ENCODE assay signal across 21 mouse cellular contexts in genomic region chr11:82949036-82949435, GRCm38 (mm10). TPM values are rescaled to one million over a fixed set of nuclear protein-coding genes. Genes with fewer than 3 reads are reported as not detected.
DNase-seq lines count a peak whose midpoint lies in the region; ATAC-seq and TF ChIP-seq lines count a peak whose summit lies in the region.
"Had no signal": no experiment of that assay in that cellular context is flagged by ENCODE, and none has a peak within 500 bp of the region (broad histone marks: within the 10 kb centered on the region; RNA-seq: fewer than 3 reads in every experiment).

No protein-coding gene starts in this region.

- DNase-seq in heart, adult 11 months = peak; percentile 97
- peak; percentile 85 for DNase-seq in kidney, adult 2 months
- DNase-seq in kidney, postnatal 36 days = peak; percentile 41 to 77
- peak; percentile 74 for DNase-seq in lung, postnatal 36 days
- no peak for DNase-seq in left cerebral cortex, adult 11 months (ENCODE audit: low spot score)
- DNase-seq: adrenal gland, adult 2 months; cerebellum, adult 11 months; cerebellum, postnatal 36 days; gastrocnemius, postnatal 36 days; layer of hippocampus, postnatal 36 days; liver, embryonic 13.5 days; midbrain, embryonic 14.5 days; thymus, adult 18-20 months had no signal

- TF ChIP-seq CTCF in kidney, adult 2 months (conservative IDR thresholded peaks at IDR 0.05; ENCODE audit: insufficient read depth, insufficient read length, low read depth, low read length) = no peak

- H3K27me3 ChIP-seq in heart, embryonic 12.5 days (replicated peaks) = peaks cover 18% of the 10 kb centered on the region; the same call in 1 of the 2 replicates
- no peaks in the 10 kb centered on the region for H3K27me3 ChIP-seq in kidney, adult 2 months (replicated peaks; ENCODE audit: control insufficient read depth, insufficient read depth, low read length)
- H3K27me3 ChIP-seq in kidney, embryonic 14.5 days (ENCODE audit: control insufficient read depth, insufficient read depth, low read length) = peaks cover 21% of the 10 kb centered on the region
- peaks cover 60% of the 10 kb centered on the region for H3K27me3 ChIP-seq in forebrain, embryonic 12.5 days
- H3K27me3 ChIP-seq: CH12.LX had no signal

- TF ChIP-seq POLR2A in kidney, adult 2 months (IDR thresholded peaks at IDR 0.05; ENCODE audit: low read depth, low read length) = no peak

- peaks cover 28% of the 10 kb centered on the region for H3K4me1 ChIP-seq in heart, embryonic 12.5 days (replicated peaks)
- H3K4me1 ChIP-seq in kidney, adult 2 months (ENCODE audit: control insufficient read depth, insufficient read depth, low read length) = no peaks in the 10 kb centered on the region
- no peaks in the 10 kb centered on the region for H3K4me1 ChIP-seq in kidney, embryonic 14.5 days (ENCODE audit: control insufficient read depth, insufficient read depth, low read length)
- H3K4me1 ChIP-seq in forebrain, embryonic 12.5 days = 0 out of 2 replicates have a peak, but pooled peaks cover 3% of the 10 kb centered on the region
- H3K4me1 ChIP-seq: forebrain, embryonic 13.5 days had no signal

- WGBS in heart, embryonic 12.5 days = 68% methylated on average over 9 of the region's 9 CpGs
- 63% methylated on average over 9 of the region's 9 CpGs for WGBS in kidney, adult 2 months
- whole genome bisulfite sequencing in kidney, embryonic 14.5 days = 73% methylated on average over 9 of the region's 9 CpGs
- WGBS in forebrain, embryonic 12.5 days = 89% methylated on average over 9 of the region's 9 CpGs

- H3K9ac ChIP-seq in heart, embryonic 12.5 days = no peak overlapping the region
- no peak overlapping the region for H3K9ac ChIP-seq in kidney, embryonic 14.5 days (ENCODE audit: low read depth, low read length)
- H3K9ac ChIP-seq in forebrain, embryonic 12.5 days = no peak overlapping the region
- H3K9ac ChIP-seq: forebrain, embryonic 13.5 days; liver, embryonic 13.5 days; neural tube, embryonic 15.5 days had no signal

- no peak overlapping the region for H3K4me3 ChIP-seq in heart, embryonic 12.5 days
- peak overlapping the region; percentile 11 for H3K4me3 ChIP-seq in kidney, adult 2 months (ENCODE audit: insufficient read depth, low read depth, low read length)
- H3K4me3 ChIP-seq in kidney, embryonic 14.5 days (ENCODE audit: low read length) = no peak overlapping the region
- no peak overlapping the region for H3K4me3 ChIP-seq in forebrain, embryonic 12.5 days (replicated peaks)
- H3K4me3 ChIP-seq: forebrain, embryonic 13.5 days; liver, embryonic 13.5 days; myocyte; neural tube, embryonic 15.5 days had no signal

- no peak overlapping the region for H3K4me2 ChIP-seq in heart, embryonic 12.5 days
- H3K4me2 ChIP-seq in kidney, embryonic 14.5 days (replicated peaks; ENCODE audit: low read depth, low read length) = no peak overlapping the region
- H3K4me2 ChIP-seq in forebrain, embryonic 12.5 days = no peak overlapping the region
- H3K4me2 ChIP-seq: forebrain, embryonic 13.5 days; liver, embryonic 13.5 days; neural tube, embryonic 15.5 days had no signal

- H3K36me3 ChIP-seq in heart, embryonic 12.5 days = 0 out of 2 replicates have a peak, but pooled peaks cover 2% of the 10 kb centered on the region
- no peaks in the 10 kb centered on the region for H3K36me3 ChIP-seq in kidney, adult 2 months (ENCODE audit: control insufficient read depth, insufficient read depth, low read length)
- H3K36me3 ChIP-seq in kidney, embryonic 14.5 days (ENCODE audit: control insufficient read depth, insufficient read depth, low read length) = no peaks in the 10 kb centered on the region
- no peaks in the 10 kb centered on the region for H3K36me3 ChIP-seq in forebrain, embryonic 12.5 days (replicated peaks)
- H3K36me3 ChIP-seq: liver, embryonic 13.5 days; neural tube, embryonic 15.5 days had no signal

- no peak overlapping the region for H3K27ac ChIP-seq in heart, embryonic 12.5 days (ENCODE audit: poor library complexity, severe bottlenecking)
- H3K27ac ChIP-seq in kidney, adult 2 months (ENCODE audit: insufficient read depth, low read depth, low read length) = peak overlapping the region; percentile 92
- no peak overlapping the region for H3K27ac ChIP-seq in kidney, embryonic 14.5 days (ENCODE audit: low read depth, low read length)
- no peak overlapping the region for H3K27ac ChIP-seq in forebrain, embryonic 12.5 days
- H3K27ac ChIP-seq: forebrain, embryonic 13.5 days; liver, embryonic 13.5 days; neural tube, embryonic 15.5 days had no signal

- ATAC-seq in heart, embryonic 12.5 days (ENCODE audit: insufficient number of reproducible peaks, low FRiP score) = no peak
- no peak for ATAC-seq in kidney, embryonic 14.5 days (ENCODE audit: low FRiP score, low TSS enrichment)
- no peak for ATAC-seq in forebrain, embryonic 12.5 days (ENCODE audit: low FRiP score)
- ATAC-seq: forebrain, embryonic 13.5 days; inflammation-experienced regulatory T-cells, adult 6 months had no signal

- no peaks in the 10 kb centered on the region for H3K9me3 ChIP-seq in heart, embryonic 12.5 days (replicated peaks)
- H3K9me3 ChIP-seq in kidney, embryonic 14.5 days (ENCODE audit: control insufficient read depth, low read length) = no peaks in the 10 kb centered on the region
- H3K9me3 ChIP-seq in forebrain, embryonic 12.5 days = no peaks in the 10 kb centered on the region
- H3K9me3 ChIP-seq: forebrain, embryonic 13.5 days; liver, embryonic 13.5 days; neural tube, embryonic 15.5 days had no signal

RNA-seq across cellular contexts. Expression of gene Slfn5, which starts 2.1 kb away (rescaled TPM):
- 2.5 and 2.7 TPM in 2 replicates for polyA plus RNA-seq in heart, embryonic 12.5 days (2016; fragmentation: Nextera tagmentation; extraction: Ambion mirVana)
- polyA plus RNA-seq in kidney, adult 2 months (2012; rRNA removed) = 14.1 and 21.4 TPM in 2 replicates
- 6.0 and 8.0 TPM in 2 replicates for polyA plus RNA-seq in kidney, embryonic 14.5 days (2014; fragmentation: Nextera tagmentation; extraction: Ambion mirVana)
- 0.38 and 0.89 TPM in 2 replicates for polyA plus RNA-seq in forebrain, embryonic 12.5 days (2016; fragmentation: Nextera tagmentation; extraction: Ambion mirVana)

RNA-seq across cellular contexts. Expression of gene Unc45b, which starts 38.7 kb away (rescaled TPM):
- 199 and 203 TPM in 2 replicates for polyA plus RNA-seq in heart, embryonic 12.5 days (2016; fragmentation: Nextera tagmentation; extraction: Ambion mirVana)
- polyA plus RNA-seq in kidney, adult 2 months (2012; rRNA removed) = 5.0 and 7.9 TPM in 2 replicates
- polyA plus RNA-seq in kidney, embryonic 14.5 days (2014; fragmentation: Nextera tagmentation; extraction: Ambion mirVana) = 2.4 and 2.5 TPM in 2 replicates
- 1.0 and 1.3 TPM in 2 replicates for polyA plus RNA-seq in forebrain, embryonic 12.5 days (2016; fragmentation: Nextera tagmentation; extraction: Ambion mirVana)

RNA-seq across cellular contexts. Expression of gene Nle1, which starts 40.8 kb away (rescaled TPM):
- polyA plus RNA-seq in heart, embryonic 12.5 days (2016; fragmentation: Nextera tagmentation; extraction: Ambion mirVana) = 20.0 and 22.0 TPM in 2 replicates
- 16.3 and 16.9 TPM in 2 replicates for polyA plus RNA-seq in kidney, adult 2 months (2012; rRNA removed)
- polyA plus RNA-seq in kidney, embryonic 14.5 days (2014; fragmentation: Nextera tagmentation; extraction: Ambion mirVana) = 32.2 and 33.7 TPM in 2 replicates
- polyA plus RNA-seq in forebrain, embryonic 12.5 days (2016; fragmentation: Nextera tagmentation; extraction: Ambion mirVana) = 32.3 and 37.3 TPM in 2 replicates

RNA-seq across cellular contexts. Expression of gene Slfn9, which starts 42.6 kb away (rescaled TPM):
- 19.9 and 20.3 TPM in 2 replicates for polyA plus RNA-seq in heart, embryonic 12.5 days (2016; fragmentation: Nextera tagmentation; extraction: Ambion mirVana)
- 0.18 and 0.36 TPM in 2 replicates for polyA plus RNA-seq in kidney, adult 2 months (2012; rRNA removed)
- polyA plus RNA-seq in kidney, embryonic 14.5 days (2014; fragmentation: Nextera tagmentation; extraction: Ambion mirVana) = 11.6 and 18.6 TPM in 2 replicates
- polyA plus RNA-seq in forebrain, embryonic 12.5 days (2016; fragmentation: Nextera tagmentation; extraction: Ambion mirVana) = 12.6 and 13.4 TPM in 2 replicates

RNA-seq across cellular contexts. Expression of gene Fndc8, which starts 57.1 kb away (rescaled TPM):
- polyA plus RNA-seq in heart, embryonic 12.5 days (2016; fragmentation: Nextera tagmentation; extraction: Ambion mirVana) = 0.10 and 0.12 TPM in 2 replicates
- polyA plus RNA-seq in kidney, adult 2 months (2012; rRNA removed) = 0.13 and 0.19 TPM in 2 replicates
- polyA plus RNA-seq in kidney, embryonic 14.5 days (2014; fragmentation: Nextera tagmentation; extraction: Ambion mirVana) = 0.19 and 0.23 TPM in 2 replicates
- polyA plus RNA-seq in forebrain, embryonic 12.5 days (2016; fragmentation: Nextera tagmentation; extraction: Ambion mirVana) = 0.21 and 0.40 TPM in 2 replicates
- polyA plus RNA-seq: inflammation-experienced regulatory T-cells, adult 6 months had no signal

Comparison
In these comparisons a context has a peak if more than half of its experiments do, and no peak if none do; other contexts are left out.
1. RNA of gene Unc45b, which starts 38.7 kb away (polyA plus RNA-seq): 199 to 203 TPM in heart, embryonic 12.5 days; 5.0 to 7.9 TPM in kidney, adult 2 months, 2.4 to 2.5 TPM in kidney, embryonic 14.5 days and 1.0 to 1.3 TPM in forebrain, embryonic 12.5 days; every median in the first group is over 10 times any median in the second.